Mouse (Mus musculus) thymus, postnatal 36 days (tissue): Measurements from ENCODE around the gene Slc9a4.
"Not testable (repeated sequence)": the region's sequence is repeated elsewhere in the genome, so short reads cannot be mapped to it uniquely, and the experiment has no call there.

Source experiments
- DNase-seq, 2 experiments: peaks; one replicate each; pipeline ENCODE4 v3.0.0; 2022; ENCODE audit warnings: mixed read lengths in 2 of 2

Slc9a4 gene

GRCm38 (mm10) chr1:40579784-40580183 lies at the start of gene Slc9a4:
Slc9a4 (plus strand) TSS chr1:40580081.
- peak; percentile 11 to 12 for DNase-seq

- no peak for DNase-seq
Observed at GRCm38 (mm10) chr1:40537577-40537976, 42.3 kb upstream of the Slc9a4 start.

- DNase-seq: peak; percentile 6 to 32
Observed at GRCm38 (mm10) chr1:40544650-40545049, 35.2 kb upstream of the Slc9a4 start.

- DNase-seq: no peak
Observed at GRCm38 (mm10) chr1:40546645-40547044, 33.2 kb upstream of the Slc9a4 start.

GRCm38 (mm10) chr1:40547064-40547572 lies 32.8 kb upstream of the Slc9a4 start:
- DNase-seq: no peak

GRCm38 (mm10) chr1:40547762-40548161 lies 32.1 kb upstream of the Slc9a4 start:
- no peak for DNase-seq

GRCm38 (mm10) chr1:40569374-40569773 lies 10.5 kb upstream of the Slc9a4 start:
- DNase-seq: no peak

- no peak for DNase-seq
Observed at GRCm38 (mm10) chr1:40580269-40580668, 388 bp downstream of the Slc9a4 start.

GRCm38 (mm10) chr1:40586776-40587175 lies 6.9 kb downstream of the Slc9a4 start:
- no peak for DNase-seq

GRCm38 (mm10) chr1:40590931-40591330 lies 11.1 kb downstream of the Slc9a4 start:
- no peak for DNase-seq

- no peak for DNase-seq
Observed at GRCm38 (mm10) chr1:40597822-40598221, 17.9 kb downstream of the Slc9a4 start.

GRCm38 (mm10) chr1:40599661-40600060 lies 19.8 kb downstream of the Slc9a4 start:
- DNase-seq: not testable (repeated sequence)

GRCm38 (mm10) chr1:40600394-40601327 lies 20.8 kb downstream of the Slc9a4 start:
- no peak for DNase-seq

- no peak for DNase-seq
Observed at GRCm38 (mm10) chr1:40601461-40601860, 21.6 kb downstream of the Slc9a4 start.

- no peak for DNase-seq
Observed at GRCm38 (mm10) chr1:40613219-40613618, 33.3 kb downstream of the Slc9a4 start.

GRCm38 (mm10) chr1:40619093-40619492 lies 39.2 kb downstream of the Slc9a4 start:
- DNase-seq: no peak

- no peak for DNase-seq
Observed at GRCm38 (mm10) chr1:40619871-40620270, 40.0 kb downstream of the Slc9a4 start.

GRCm38 (mm10) chr1:40624954-40625353 lies 45.1 kb downstream of the Slc9a4 start:
- DNase-seq: no peak

- no peak for DNase-seq
Observed at GRCm38 (mm10) chr1:40626954-40627353, 47.1 kb downstream of the Slc9a4 start.

GRCm38 (mm10) chr1:40628443-40628842 lies 48.6 kb downstream of the Slc9a4 start:
- DNase-seq: no peak

- DNase-seq: no peak
Observed at GRCm38 (mm10) chr1:40632407-40633062, 52.7 kb downstream of the Slc9a4 start.

GRCm38 (mm10) chr1:40634608-40635007 lies 54.7 kb downstream of the Slc9a4 start:
- DNase-seq: no peak

- no peak for DNase-seq
Observed at GRCm38 (mm10) chr1:40648234-40648633, 68.4 kb downstream of the Slc9a4 start.
